Mouse (Mus musculus) kidney, adult 2 months (tissue): ENCODE results near the gene Sgca.
A peak's percentile ranks its signal among the peaks of the same experiment; 100 is the strongest.

Experiments used
- CTCF ChIP-seq: fragments of 200-500 bp; conservative IDR thresholded peaks from 2 replicates; pipeline ENCODE4 v1.5.1; 2011; ENCODE audit warnings: low read depth, mild to moderate bottlenecking, control low read depth, low read length, moderate library complexity, mixed read lengths; ENCODE audit not compliant: insufficient read depth, insufficient read length
- POLR2A ChIP-seq: fragments of 200-500 bp; IDR thresholded peaks from one replicate; pipeline ENCODE4 v1.6.1; 2011; ENCODE audit warnings: low read depth, low read length, control low read depth

GRCm38 (mm10) chr11:94944295-94944694 is 31.8 kb downstream of the Sgca start:
- TF ChIP-seq CTCF: 0 out of 2 replicates have a peak, but pooled peaks have one; percentile 11
- no peak for TF ChIP-seq POLR2A
